Mouse (Mus musculus): Measurements from ENCODE around the gene Sirpa.

DNA sequence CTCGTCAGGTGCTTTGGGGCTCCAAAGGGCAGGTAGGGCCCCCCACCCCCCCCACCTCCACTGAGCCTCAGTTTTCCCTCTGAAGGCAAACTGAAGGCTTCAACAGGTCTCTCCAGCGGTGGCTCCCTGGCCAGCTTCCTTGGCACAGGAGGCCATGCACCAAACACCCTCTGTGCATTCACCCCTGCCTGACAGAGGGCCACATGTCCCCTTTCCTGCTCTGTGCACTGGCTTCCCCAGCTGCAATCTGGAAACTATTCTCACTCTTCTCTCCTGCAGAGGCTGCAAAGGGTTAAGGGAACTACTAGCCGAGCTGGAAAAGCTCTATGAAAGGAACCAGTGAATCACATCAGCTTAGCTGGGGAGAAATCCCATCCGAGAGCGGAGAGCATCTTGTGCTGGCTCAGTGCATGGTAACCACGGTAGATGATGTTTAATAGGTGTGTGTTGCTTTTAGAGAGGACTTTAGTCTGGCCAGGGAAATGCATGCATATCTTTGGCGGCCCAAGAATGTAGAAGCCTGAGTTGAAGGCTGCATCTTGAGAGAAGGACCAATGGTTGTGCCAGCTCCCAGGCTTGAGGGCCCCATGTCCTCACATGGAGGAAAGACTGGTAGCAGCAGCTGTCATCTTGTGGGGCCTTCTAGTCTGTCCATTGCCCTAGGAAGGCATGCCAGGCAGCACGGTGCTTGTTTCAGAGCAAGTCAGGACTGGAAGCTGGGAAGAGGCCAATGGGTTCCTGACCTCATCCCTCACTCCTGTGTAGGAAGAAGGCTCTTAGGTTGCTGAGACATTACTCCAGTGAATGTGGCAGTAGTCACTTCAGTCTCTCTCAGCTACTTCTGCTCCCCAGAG is 6.8 kb downstream of the Sirpa start:
- TF ChIP-seq POLR2A (IDR thresholded peaks at IDR 0.05; ENCODE audit: low read depth, low read length) (no peak), CTCF (conservative IDR thresholded peaks at IDR 0.05; ENCODE audit: insufficient read depth, insufficient read length, low read depth, low read length) (no peak)
